Mouse (Mus musculus) heart, embryonic 12.5 days (tissue): ENCODE measurements around the gene Cntnap5c. TPM values are rescaled to one million over a fixed set of nuclear protein-coding genes. Genes with fewer than 3 reads are reported as not detected.

Experiments
- ATAC-seq: fragments of 200-750 bp; cut with Nextera tagmentation; 2 replicates; pipeline ENCODE4 v1.8.0; 2017; ENCODE audit warnings: moderate TSS enrichment, moderate library complexity; ENCODE audit not compliant: insufficient number of reproducible peaks, low FRiP score
- H3K27ac ChIP-seq: fragments of 300-500 bp; sonication (generic); 2 replicates; pipeline ENCODE4 v1.5.1; 2016; ENCODE audit warnings: mild to moderate bottlenecking, moderate library complexity; ENCODE audit not compliant: poor library complexity, severe bottlenecking
- H3K27me3 ChIP-seq: fragments of 300-500 bp; sonication (generic); replicated peaks from 2 replicates; pipeline ENCODE4 v1.6.1; 2016; ENCODE audit warnings: mild to moderate bottlenecking, moderate library complexity
- H3K36me3 ChIP-seq: fragments of 300-500 bp; sonication (generic); 2 replicates; pipeline ENCODE4 v1.6.1; 2016; ENCODE audit warnings: mild to moderate bottlenecking, moderate library complexity
- H3K4me1 ChIP-seq: fragments of 300-500 bp; sonication (generic); replicated peaks from 2 replicates; pipeline ENCODE4 v1.6.1; 2016; ENCODE audit warnings: mild to moderate bottlenecking
- H3K4me2 ChIP-seq: fragments of 300-500 bp; sonication (generic); 2 replicates; pipeline ENCODE4 v1.6.1; 2016; ENCODE audit warnings: mild to moderate bottlenecking, moderate library complexity
- H3K4me3 ChIP-seq: fragments of 300-500 bp; sonication (generic); 2 replicates; pipeline ENCODE4 v1.5.1; 2016; ENCODE audit warnings: mild to moderate bottlenecking
- H3K9ac ChIP-seq: fragments of 300-500 bp; sonication (generic); 2 replicates; pipeline ENCODE4 v1.6.1; 2016; ENCODE audit warnings: mild to moderate bottlenecking, moderate library complexity
- H3K9me3 ChIP-seq: fragments of 300-500 bp; sonication (generic); replicated peaks from 2 replicates; pipeline ENCODE4 v1.6.1; 2016; ENCODE audit warnings: mild to moderate bottlenecking, moderate library complexity
- WGBS: fragments of 180-500 bp; shearing (Covaris S2); methylation state at CpG from one replicate; pipeline ENCODE4 v1.1.7; 2016; 5-methylcytosine and 5-hydroxymethylcytosine counted together
- polyA plus RNA-seq: library from polyadenylated mRNA; unstranded; fragments of >200 nt; fragmentation: Nextera tagmentation; extraction: Ambion mirVana; gene quantifications from 2 replicates; pipeline ENCODE4 v1.2.1, GENCODE M21; 2016

Gene Cntnap5c
- polyA plus RNA-seq, 1 experiment from 2014 or later, result not detected

DNA sequence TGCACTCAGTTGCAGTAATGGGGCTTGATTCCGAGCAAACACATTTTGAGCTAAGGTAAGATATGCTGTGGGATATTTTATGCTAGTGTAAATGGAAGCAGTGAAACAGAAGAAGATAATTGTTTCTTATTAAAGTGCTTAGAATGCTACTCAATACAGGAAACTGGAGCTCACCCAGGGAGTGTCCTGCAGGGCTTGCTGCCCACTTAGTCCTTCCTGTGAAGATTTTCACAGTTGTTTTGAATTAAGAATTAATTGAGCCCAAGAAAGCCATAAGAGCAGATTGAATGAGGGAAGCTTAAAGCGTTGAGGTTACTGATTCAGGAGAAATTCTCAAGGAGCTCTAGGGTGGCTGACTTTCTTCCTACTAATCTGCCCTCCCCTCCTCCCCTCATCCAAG is 586.9 kb downstream of the Cntnap5c start:
- Histone ChIP-seq H3K36me3 (no peaks in the 10 kb centered on the region), H3K27ac (no peak overlapping the region), H3K4me3 (no peak overlapping the region), H3K9ac (no peak overlapping the region), H3K9me3 (no peaks in the 10 kb centered on the region), H3K4me1 (no peaks in the 10 kb centered on the region), H3K4me2 (no peak overlapping the region), H3K27me3 (no peaks in the 10 kb centered on the region)
- no peak for ATAC-seq
- 48% methylated on average over 2 of the region's 2 CpGs for WGBS

GRCm38 (mm10) chr17:58363582-58364267 is 594.4 kb downstream of the Cntnap5c start:
- no peaks in the 10 kb centered on the region for H3K9me3 ChIP-seq
- 67% methylated on average over 4 of the region's 4 CpGs for WGBS
- H3K36me3 ChIP-seq, result no peaks in the 10 kb centered on the region
- no peaks in the 10 kb centered on the region for H3K27me3 ChIP-seq
- ATAC-seq, result no peak
- H3K27ac ChIP-seq, result no peak overlapping the region
- no peak overlapping the region for H3K4me2 ChIP-seq
- no peak overlapping the region for H3K9ac ChIP-seq
- H3K4me3 ChIP-seq, result no peak overlapping the region
- no peaks in the 10 kb centered on the region for H3K4me1 ChIP-seq

GRCm38 (mm10) chr17:58370089-58370488 is 600.7 kb downstream of the Cntnap5c start:
- H3K4me1 ChIP-seq, result no peaks in the 10 kb centered on the region
- no peak overlapping the region for H3K9ac ChIP-seq
- H3K27me3 ChIP-seq, result no peaks in the 10 kb centered on the region
- H3K27ac ChIP-seq, result no peak overlapping the region
- H3K4me2 ChIP-seq, result no peak overlapping the region
- H3K9me3 ChIP-seq, result no peaks in the 10 kb centered on the region
- no peak overlapping the region for H3K4me3 ChIP-seq
- H3K36me3 ChIP-seq, result no peaks in the 10 kb centered on the region
- ATAC-seq, result no peak

GRCm38 (mm10) chr17:58407769-58408168 is 638.4 kb downstream of the Cntnap5c start:
- ATAC-seq, result no peak
- Histone ChIP-seq H3K4me3 (no peak overlapping the region), H3K27me3 (no peaks in the 10 kb centered on the region), H3K4me2 (no peak overlapping the region), H3K4me1 (no peaks in the 10 kb centered on the region), H3K36me3 (no peaks in the 10 kb centered on the region), H3K27ac (no peak overlapping the region), H3K9ac (no peak overlapping the region), H3K9me3 (peaks cover 4% of the 10 kb centered on the region; the same call in 1 of the 2 replicates)

DNA sequence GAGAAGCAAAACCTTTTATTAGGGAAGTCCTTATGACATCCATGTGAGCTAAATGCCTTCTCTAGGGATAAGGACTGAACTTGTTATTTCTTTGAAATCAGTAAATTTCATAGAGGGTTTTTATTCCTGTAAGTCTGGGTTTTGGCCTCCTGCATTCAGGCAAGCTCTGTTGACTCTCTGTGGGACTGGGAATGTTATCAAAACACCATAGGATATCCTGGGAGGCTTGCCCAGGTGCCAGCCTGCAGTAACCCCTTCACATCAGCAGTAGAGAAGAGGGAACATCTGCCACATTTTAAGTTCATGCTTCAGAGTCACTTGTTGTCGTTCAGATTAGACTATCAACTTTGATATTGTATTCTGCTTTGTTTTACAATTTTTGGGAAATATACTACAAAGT is 639.4 kb downstream of the Cntnap5c start:
- 60% methylated on average over 1 of the region's 1 CpGs for WGBS
- H3K4me2 ChIP-seq, result no peak overlapping the region

DNA sequence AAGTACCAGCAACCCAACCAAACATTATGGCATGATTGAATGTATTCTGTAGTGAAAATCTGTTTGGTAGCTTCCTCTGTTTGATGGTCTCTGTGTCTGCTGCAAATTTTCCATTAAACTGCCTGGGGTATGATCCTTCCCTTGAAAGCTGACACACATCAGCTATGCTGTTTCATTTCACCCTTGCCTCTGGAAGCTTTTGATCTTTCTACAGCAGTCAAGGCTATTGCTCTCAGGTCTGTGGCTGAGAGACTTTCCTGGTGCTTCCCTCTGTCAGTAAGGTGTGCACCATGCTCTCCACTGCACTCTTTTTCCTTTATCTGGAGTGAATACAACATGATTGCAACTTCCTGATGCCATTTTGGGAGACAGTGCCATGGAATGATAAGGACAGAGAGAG is 668.1 kb downstream of the Cntnap5c start:
- H3K4me3 ChIP-seq, result no peak overlapping the region
- H3K4me1 ChIP-seq, result no peaks in the 10 kb centered on the region
- no peaks in the 10 kb centered on the region for H3K36me3 ChIP-seq
- H3K27me3 ChIP-seq, result no peaks in the 10 kb centered on the region
- no peak overlapping the region for H3K9ac ChIP-seq
- no peak overlapping the region for H3K27ac ChIP-seq
- no peak overlapping the region for H3K4me2 ChIP-seq
- H3K9me3 ChIP-seq, result no peaks in the 10 kb centered on the region
- ATAC-seq, result no peak

More for the DNA sequence above, 639.4 kb downstream of the Cntnap5c start:
- ATAC-seq, result no peak
- no peaks in the 10 kb centered on the region for H3K36me3 ChIP-seq
- H3K9me3 ChIP-seq, result peaks cover 4% of the 10 kb centered on the region; the same call in 1 of the 2 replicates
- no peak overlapping the region for H3K9ac ChIP-seq
- no peaks in the 10 kb centered on the region for H3K27me3 ChIP-seq
- H3K4me3 ChIP-seq, result no peak overlapping the region
- H3K27ac ChIP-seq, result no peak overlapping the region
- H3K4me1 ChIP-seq, result no peaks in the 10 kb centered on the region

Other genes with a start within 250 kb of the Cntnap5c start
- not detected in 2 replicates for gene Vmn2r120, start 224.1 kb upstream of the Cntnap5c start, polyA plus RNA-seq
- not detected in 2 replicates for gene Gm21834, start 27.4 kb upstream of the Cntnap5c start, polyA plus RNA-seq